Mouse (Mus musculus): ENCODE results near the gene Eng. TPM values are rescaled to one million over a fixed set of nuclear protein-coding genes. Genes with fewer than 3 reads are reported as not detected.

Eng gene
- total and polyA plus RNA-seq, 3 experiments, result 0.08 to 0.47 (median 0.13) TPM

GRCm38 (mm10) chr2:32624111-32624748, 22.2 kb upstream of the Eng start:
- dilution Hi-C loops (cut with MboI; ENCODE audit: extremely low pct_ligation_motif_present, extremely low pct_unique_long_range_greater_than_20kb, low sequenced_read_pairs), result no loop called here
- H3K4me1 ChIP-seq (ENCODE audit: control insufficient read depth in 1 of 2, insufficient read depth in 2 of 2), result peaks cover 9 to 27% of the 10 kb centered on the region in 2 experiments
- TF ChIP-seq TCF12 (IDR thresholded peaks at IDR 0.05; ENCODE audit: low read depth, low read length), result no peak
- no peak for TF ChIP-seq KAT2A (IDR thresholded peaks at IDR 0.05; ENCODE audit: insufficient replicate concordance, low read length)
- TF ChIP-seq NELFE (IDR thresholded peaks at IDR 0.05; ENCODE audit: low read depth, low read length), result no peak
- TF ChIP-seq UBTF (IDR thresholded peaks at IDR 0.05; ENCODE audit: low read depth, low read length), result no peak
- TF ChIP-seq JUN (IDR thresholded peaks at IDR 0.05; ENCODE audit: insufficient read depth, low read depth, low read length), result no peak
- TF ChIP-seq POLR2A (IDR thresholded peaks at IDR 0.05; ENCODE audit: low read depth, low read length), result no peak
- no peak for TF ChIP-seq ETS1 (conservative IDR thresholded peaks at IDR 0.05; ENCODE audit: low read depth, low read length)
- no peak for TF ChIP-seq MXI1 (IDR thresholded peaks at IDR 0.05; ENCODE audit: low read depth, low read length)
- TF ChIP-seq ZC3H11A (IDR thresholded peaks at IDR 0.05; ENCODE audit: low read depth, low read length), result no peak
- H3K27me3 ChIP-seq (replicated peaks), result no peaks in the 10 kb centered on the region
- H3K36me3 ChIP-seq (replicated peaks in 1 of 2; ENCODE audit: control insufficient read depth in 1 of 2, insufficient read depth in 1 of 2, low read length in 1 of 2), result peaks cover 2 to 32% of the 10 kb centered on the region in 2 experiments
- in situ Hi-C loops (cut with MboI; ENCODE audit: low pct_ligation_motif_present, low pct_unique_long_range_greater_than_20kb, low sequenced_read_pairs), result no loop called here
- DNase-seq (ENCODE audit: extremely low read depth), result no peak
- no peak overlapping the region for H3K27ac ChIP-seq (ENCODE audit: insufficient read depth, low read depth)
- no peak overlapping the region for H3K4me2 ChIP-seq (ENCODE audit: insufficient read depth, low read depth, poor library complexity, severe bottlenecking)
- H3K79me2 ChIP-seq (replicated peaks; ENCODE audit: control insufficient read depth, extremely low read depth, insufficient read depth, poor library complexity, severe bottlenecking), result no peaks in the 10 kb centered on the region
- no peak overlapping the region for H3K4me3 ChIP-seq (replicated peaks in 1 of 3; ENCODE audit: low read depth in 2 of 3, low read length in 2 of 3, poor library complexity in 1 of 3)
- no peak overlapping the region for H3K9ac ChIP-seq (ENCODE audit: insufficient read depth, low read depth)
- no peaks in the 10 kb centered on the region for H3K9me3 ChIP-seq (replicated peaks; ENCODE audit: low read length)

GRCm38 (mm10) chr2:32625212-32625872, 21.1 kb upstream of the Eng start:
- Histone ChIP-seq H3K9ac (ENCODE audit: insufficient read depth, low read depth) (no peak overlapping the region), H3K9me3 (replicated peaks; ENCODE audit: low read length) (no peaks in the 10 kb centered on the region), H3K27ac (ENCODE audit: insufficient read depth, low read depth) (no peak overlapping the region), H3K4me3 (replicated peaks in 1 of 3; ENCODE audit: low read depth in 2 of 3, low read length in 2 of 3, poor library complexity in 1 of 3) (no peak overlapping the region), H3K4me1 (ENCODE audit: control insufficient read depth in 1 of 2, insufficient read depth in 2 of 2) (peaks cover 14 to 33% of the 10 kb centered on the region in 2 experiments), H3K36me3 (replicated peaks in 1 of 2; ENCODE audit: control insufficient read depth in 1 of 2, insufficient read depth in 1 of 2, low read length in 1 of 2) (peaks cover 0 to 21% of the 10 kb centered on the region in 2 experiments), H3K79me2 (replicated peaks; ENCODE audit: control insufficient read depth, extremely low read depth, insufficient read depth, poor library complexity, severe bottlenecking) (no peaks in the 10 kb centered on the region), H3K4me2 (ENCODE audit: insufficient read depth, low read depth, poor library complexity, severe bottlenecking) (no peak overlapping the region), H3K27me3 (replicated peaks) (no peaks in the 10 kb centered on the region)
- no peak for DNase-seq (ENCODE audit: extremely low read depth)
- in situ Hi-C loops (cut with MboI; ENCODE audit: low pct_ligation_motif_present, low pct_unique_long_range_greater_than_20kb, low sequenced_read_pairs), result no loop called here
- TF ChIP-seq MAFK (IDR thresholded peaks at IDR 0.05; ENCODE audit: insufficient replicate concordance, low read length) (no peak), NRF1 (IDR thresholded peaks at IDR 0.05; ENCODE audit: low read depth, low read length) (no peak), USF2 (conservative IDR thresholded peaks at IDR 0.05; ENCODE audit: low read depth, low read length) (no peak), ETS1 (conservative IDR thresholded peaks at IDR 0.05; ENCODE audit: low read depth, low read length) (no peak), MEF2A (IDR thresholded peaks at IDR 0.05; ENCODE audit: borderline replicate concordance, low read depth, low read length) (no peak), MAX (IDR thresholded peaks at IDR 0.05; ENCODE audit: low read length) (no peak), PAX5 (IDR thresholded peaks at IDR 0.05; ENCODE audit: low read length) (no peak), POLR2A (IDR thresholded peaks at IDR 0.05; ENCODE audit: low read depth, low read length) (no peak), HCFC1 (IDR thresholded peaks at IDR 0.05; ENCODE audit: low read depth, low read length) (no peak), CHD1 (IDR thresholded peaks at IDR 0.05; ENCODE audit: low read depth, low read length) (no peak), ZMIZ1 (IDR thresholded peaks at IDR 0.05; ENCODE audit: low read depth, low read length) (no peak), BHLHE40 (IDR thresholded peaks at IDR 0.05; ENCODE audit: low read depth, low read length) (no peak), CTCF (conservative IDR thresholded peaks at IDR 0.05 in 1 of 2, IDR thresholded peaks at IDR 0.05 in 1 of 2; ENCODE audit: low read depth in 2 of 2, low read length in 2 of 2) (no peak), IRF4 (IDR thresholded peaks at IDR 0.05; ENCODE audit: low read depth, low read length) (no peak), ZC3H11A (IDR thresholded peaks at IDR 0.05; ENCODE audit: low read depth, low read length) (no peak), NELFE (IDR thresholded peaks at IDR 0.05; ENCODE audit: low read depth, low read length) (no peak), SIN3A (IDR thresholded peaks at IDR 0.05; ENCODE audit: low read length) (no peak), TBP (conservative IDR thresholded peaks at IDR 0.05; ENCODE audit: low read depth, low read length) (no peak), CHD2 (IDR thresholded peaks at IDR 0.05; ENCODE audit: low read length) (no peak)
- dilution Hi-C loops (cut with MboI; ENCODE audit: extremely low pct_ligation_motif_present, extremely low pct_unique_long_range_greater_than_20kb, low sequenced_read_pairs), result no loop called here
